Mouse (Mus musculus) CH12.LX (cell line): ENCODE data around the gene Kcnip3. TPM values are rescaled to one million over a fixed set of nuclear protein-coding genes. Genes with fewer than 3 reads are reported as not detected.

Experiments
- DNase-seq: peaks from one replicate; pipeline ENCODE4 v3.0.0-alpha.2; 2013; ENCODE audit errors: extremely low read depth
- H3K27ac ChIP-seq: 2 replicates; pipeline ENCODE4 v1.5.1; 2012; ENCODE audit warnings: low read depth, mild to moderate bottlenecking, control low read depth, moderate library complexity; ENCODE audit not compliant: insufficient read depth
- H3K27me3 ChIP-seq: replicated peaks from 2 replicates; pipeline ENCODE3; 2012; ENCODE audit warnings: inconsistent platforms
- H3K36me3 ChIP-seq, 2 experiments: replicated peaks in 1 of 2; 2 replicates each; pipeline versions ENCODE3 to v1.6.1; 2012; ENCODE audit warnings: inconsistent platforms in 1 of 2, low read length in 1 of 2, mild to moderate bottlenecking in 1 of 2, mixed read lengths in 1 of 2, moderate library complexity in 1 of 2; ENCODE audit not compliant: control insufficient read depth in 1 of 2, insufficient read depth in 1 of 2
- H3K4me1 ChIP-seq, 2 experiments: 2 replicates each; pipeline ENCODE4 v1.6.1; 2012; ENCODE audit warnings: inconsistent platforms in 1 of 2, moderate library complexity in 1 of 2; ENCODE audit not compliant: insufficient read depth in 2 of 2, control insufficient read depth in 1 of 2
- H3K4me2 ChIP-seq: 2 replicates; pipeline ENCODE4 v1.6.1; 2012; ENCODE audit warnings: low read depth, mild to moderate bottlenecking, control low read depth; ENCODE audit not compliant: poor library complexity, insufficient read depth, severe bottlenecking
- H3K4me3 ChIP-seq, 3 experiments: fragments of 150-350 bp in 1 of 3; sonication (generic) in 1 of 3; replicated peaks in 1 of 3; 2 replicates each; pipeline versions ENCODE3 to v1.5.1; 2011 to 2012; ENCODE audit warnings: low read depth in 2 of 3, low read length in 2 of 3, mild to moderate bottlenecking in 2 of 3, moderate library complexity in 2 of 3, control low read depth in 1 of 3, improper control_type of control experiment in 1 of 3, inconsistent platforms in 1 of 3, mixed read lengths in 1 of 3; ENCODE audit not compliant: poor library complexity in 1 of 3
- H3K79me2 ChIP-seq: replicated peaks from 2 replicates; pipeline ENCODE4 v1.6.1; 2012; ENCODE audit warnings: mild to moderate bottlenecking, moderate library complexity; ENCODE audit not compliant: control insufficient read depth, poor library complexity, insufficient read depth, severe bottlenecking; ENCODE audit errors: extremely low read depth
- H3K9ac ChIP-seq: 2 replicates; pipeline ENCODE4 v1.6.1; 2012; ENCODE audit warnings: low read depth, mild to moderate bottlenecking, control low read depth, moderate library complexity; ENCODE audit not compliant: insufficient read depth
- H3K9me3 ChIP-seq: replicated peaks from 2 replicates; pipeline ENCODE3; 2012; ENCODE audit warnings: low read length, inconsistent platforms, mixed read lengths
- CHD1 ChIP-seq: IDR thresholded peaks from 2 replicates; pipeline ENCODE4 v1.6.1; 2012; ENCODE audit warnings: low read depth, low read length, improper control_type of control experiment, inconsistent platforms
- CHD2 ChIP-seq: IDR thresholded peaks from 2 replicates; pipeline ENCODE4 v1.6.1; 2011; ENCODE audit warnings: low read length, improper control_type of control experiment
- CTCF ChIP-seq, 2 experiments: IDR thresholded peaks in 1 of 2; conservative IDR thresholded peaks in 1 of 2; 2 replicates each; pipeline ENCODE4 v1.5.1; 2011 to 2012; ENCODE audit warnings: low read depth in 2 of 2, low read length in 2 of 2, improper control_type of control experiment in 1 of 2, inconsistent platforms in 1 of 2, mild to moderate bottlenecking in 1 of 2, moderate library complexity in 1 of 2
- ELF1 ChIP-seq: IDR thresholded peaks from 2 replicates; pipeline ENCODE4 v1.6.1; 2014; ENCODE audit warnings: low read depth, mild to moderate bottlenecking, inconsistent platforms, low read length, improper control_type of control experiment
- EP300 ChIP-seq: IDR thresholded peaks from 2 replicates; pipeline ENCODE4 v1.6.1; 2011; ENCODE audit warnings: low read length, improper control_type of control experiment
- GABPA ChIP-seq: IDR thresholded peaks from 2 replicates; pipeline ENCODE4 v1.6.1; 2012; ENCODE audit warnings: low read depth, low read length, improper control_type of control experiment, inconsistent platforms; ENCODE audit not compliant: insufficient replicate concordance
- HCFC1 ChIP-seq: IDR thresholded peaks from 2 replicates; pipeline ENCODE4 v1.6.1; 2012; ENCODE audit warnings: low read depth, mild to moderate bottlenecking, inconsistent platforms, low read length, improper control_type of control experiment
- IRF4 ChIP-seq: IDR thresholded peaks from 2 replicates; pipeline ENCODE4 v1.6.1; 2014; ENCODE audit warnings: low read depth, mild to moderate bottlenecking, inconsistent platforms, low read length, improper control_type of control experiment
- MAZ ChIP-seq: IDR thresholded peaks from 2 replicates; pipeline ENCODE4 v1.6.1; 2012; ENCODE audit warnings: low read depth, mild to moderate bottlenecking, inconsistent platforms, low read length, improper control_type of control experiment, moderate library complexity
- MXI1 ChIP-seq: IDR thresholded peaks from 2 replicates; pipeline ENCODE4 v1.6.1; 2011; ENCODE audit warnings: mild to moderate bottlenecking, low read depth, low read length, improper control_type of control experiment
- NELFE ChIP-seq: IDR thresholded peaks from 2 replicates; pipeline ENCODE4 v1.6.1; 2011; ENCODE audit warnings: low read depth, low read length, improper control_type of control experiment
- RCOR1 ChIP-seq: conservative IDR thresholded peaks from 2 replicates; pipeline ENCODE4 v1.6.1; 2012; ENCODE audit warnings: low read depth, mild to moderate bottlenecking, inconsistent platforms, low read length, improper control_type of control experiment
- SMC3 ChIP-seq: IDR thresholded peaks from 2 replicates; pipeline ENCODE4 v1.6.1; 2011; ENCODE audit warnings: low read depth, low read length, improper control_type of control experiment
- TBP ChIP-seq: conservative IDR thresholded peaks from 2 replicates; pipeline ENCODE4 v1.6.1; 2011; ENCODE audit warnings: low read depth, low read length, improper control_type of control experiment
- TCF12 ChIP-seq: IDR thresholded peaks from 2 replicates; pipeline ENCODE4 v1.6.1; 2014; ENCODE audit warnings: low read depth, mild to moderate bottlenecking, inconsistent platforms, low read length, improper control_type of control experiment
- UBTF ChIP-seq: IDR thresholded peaks from 2 replicates; pipeline ENCODE4 v1.6.1; 2012; ENCODE audit warnings: low read depth, mild to moderate bottlenecking, inconsistent platforms, low read length, improper control_type of control experiment, moderate library complexity
- USF1 ChIP-seq: IDR thresholded peaks from 2 replicates; pipeline ENCODE4 v1.6.1; 2014; ENCODE audit warnings: low read depth, mild to moderate bottlenecking, inconsistent platforms, low read length, improper control_type of control experiment
- USF2 ChIP-seq: conservative IDR thresholded peaks from 2 replicates; pipeline ENCODE4 v1.6.1; 2011; ENCODE audit warnings: low read depth, low read length, improper control_type of control experiment
- ZMIZ1 ChIP-seq: IDR thresholded peaks from 2 replicates; pipeline ENCODE4 v1.6.1; 2012; ENCODE audit warnings: low read depth, mild to moderate bottlenecking, inconsistent platforms, low read length, improper control_type of control experiment
- ZNF384 ChIP-seq: IDR thresholded peaks from 2 replicates; pipeline ENCODE4 v1.6.1; 2012; ENCODE audit warnings: low read depth, low read length, improper control_type of control experiment, inconsistent platforms
- dilution Hi-C: fragments of 300-500 bp; cut with MboI; formaldehyde crosslinking; loops from 2 replicates; pipeline ENCODE4 v1.14.3; 2020; ENCODE audit warnings: low sequenced_read_pairs; ENCODE audit not compliant: extremely low pct_unique_long_range_greater_than_20kb, extremely low pct_ligation_motif_present
- in situ Hi-C: fragments of 300-500 bp; cut with MboI; formaldehyde crosslinking; loops from 3 replicates; pipeline ENCODE4 v1.14.3; 2019; ENCODE audit warnings: low sequenced_read_pairs, low pct_ligation_motif_present, low pct_unique_long_range_greater_than_20kb, mixed read lengths
- polyA plus RNA-seq: library from polyadenylated mRNA; unstranded; fragments of >175 nt; gene quantifications from 2 replicates; pipeline ENCODE4 v1.2.1, GENCODE M21; 2012; ENCODE audit warnings: low read depth; ENCODE audit not compliant: insufficient read length
- total RNA-seq, 2 experiments: library from RNA; depleted of rRNA; stranded (reverse); fragments of 300-350 nt in 1 of 2; fragments of >200 nt in 1 of 2; gene quantifications; 2 replicates each; pipeline ENCODE4 v1.2.3; 2012 to 2014

The Kcnip3 gene
- total and polyA plus RNA-seq, 3 experiments = not detected

DNA sequence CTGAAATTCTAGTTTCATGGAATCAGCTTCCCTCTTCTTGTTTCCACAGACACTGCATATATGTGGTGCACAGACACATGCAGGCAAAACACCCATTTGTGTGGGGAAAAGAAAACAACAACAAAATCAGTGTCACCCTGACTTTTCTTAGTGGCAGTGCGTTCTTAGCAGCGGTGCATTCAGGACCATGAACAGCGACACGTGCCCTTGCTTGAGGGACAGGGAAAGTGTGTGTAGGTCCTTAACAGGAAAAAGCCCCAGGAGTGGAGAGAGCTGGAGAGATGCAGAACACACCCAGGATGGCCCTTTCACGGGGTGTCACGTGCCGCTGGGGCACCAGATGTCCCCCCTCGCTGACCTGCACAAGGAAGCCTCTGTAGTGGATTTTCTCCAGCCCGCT, 10.5 kb upstream of the Kcnip3 start:
- no peak overlapping the region for H3K9ac ChIP-seq
- no peaks in the 10 kb centered on the region; a peak in 1 of 4 replicates for H3K4me1 ChIP-seq
- H3K27me3 ChIP-seq = peaks cover 96% of the 10 kb centered on the region
- no peaks in the 10 kb centered on the region for H3K9me3 ChIP-seq
- H3K4me2 ChIP-seq = no peak overlapping the region
- dilution Hi-C loops = no loop called here
- no peaks in the 10 kb centered on the region for H3K79me2 ChIP-seq
- no peaks in the 10 kb centered on the region for H3K36me3 ChIP-seq
- no peak for DNase-seq
- TF ChIP-seq EP300 (no peak), ZNF384 (no peak), RCOR1 (no peak), CHD2 (no peak), UBTF (no peak), MAZ (no peak), HCFC1 (no peak), MXI1 (no peak), USF2 (no peak), ZMIZ1 (no peak), GABPA (no peak)
- TF ChIP-seq, all 38 proteins: peak for 0
- in situ Hi-C loops = no loop called here
- no peak overlapping the region for H3K27ac ChIP-seq
- H3K4me3 ChIP-seq = no peak overlapping the region

DNA sequence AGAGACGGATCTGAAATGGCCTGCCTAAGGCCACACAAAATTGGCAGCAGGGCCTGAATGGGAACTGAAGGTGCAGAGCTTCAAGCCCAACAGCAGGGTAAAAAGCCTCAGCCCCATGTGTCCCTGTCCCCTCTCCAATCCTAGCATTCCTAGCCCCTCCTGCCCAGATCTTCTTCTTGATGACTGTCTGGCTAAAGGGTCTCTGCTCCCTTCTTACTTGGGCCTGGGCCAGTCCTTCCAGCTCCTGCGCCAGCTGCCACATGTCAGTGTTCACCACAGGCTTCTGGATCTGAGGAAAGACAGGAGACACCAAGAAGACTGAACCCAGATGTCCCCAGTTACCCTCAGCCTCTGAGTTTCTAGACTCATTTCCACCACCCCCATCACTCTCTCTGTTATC, 9.7 kb upstream of the Kcnip3 start:
- H3K36me3 ChIP-seq = no peaks in the 10 kb centered on the region
- H3K27me3 ChIP-seq = peaks cover 95% of the 10 kb centered on the region
- no peak overlapping the region for H3K27ac ChIP-seq
- H3K4me2 ChIP-seq = no peak overlapping the region
- in situ Hi-C loops (no loop called here), dilution Hi-C loops (no loop called here)
- TF ChIP-seq TBP (no peak), ZMIZ1 (no peak), IRF4 (no peak), RCOR1 (no peak), CTCF (conservative IDR thresholded peaks at IDR 0.05 in 1 of 2, IDR thresholded peaks at IDR 0.05 in 1 of 2; ENCODE audit: low read depth in 2 of 2, low read length in 2 of 2) (no peak), USF1 (no peak), MAZ (no peak)
- H3K9ac ChIP-seq = no peak overlapping the region
- H3K4me1 ChIP-seq = no peaks in the 10 kb centered on the region; a peak in 1 of 4 replicates
- H3K4me3 ChIP-seq = no peak overlapping the region
- H3K9me3 ChIP-seq = no peaks in the 10 kb centered on the region
- H3K79me2 ChIP-seq = no peaks in the 10 kb centered on the region
- DNase-seq = no peak

DNA sequence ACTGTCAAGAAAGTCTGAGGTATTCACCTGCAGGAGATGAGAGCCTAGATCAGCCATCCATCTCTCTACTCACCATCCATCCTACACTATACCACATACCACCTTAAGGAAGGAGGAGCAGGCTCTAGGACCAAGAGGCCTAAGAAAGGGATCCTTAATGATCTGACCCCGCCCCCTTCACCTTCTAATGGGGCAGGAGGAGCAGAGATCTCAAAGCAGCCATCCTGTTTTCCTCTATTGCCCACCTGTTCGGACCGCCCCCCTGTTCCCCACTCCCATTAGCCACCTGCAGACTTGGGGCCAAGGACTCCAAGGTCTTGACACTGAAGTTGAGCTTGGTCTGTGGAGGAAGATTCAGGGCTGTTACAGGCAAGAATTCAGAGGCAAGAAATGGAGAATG, 8.5 kb upstream of the Kcnip3 start:
- Histone ChIP-seq H3K4me1 (no peaks in the 10 kb centered on the region; a peak in 1 of 4 replicates), H3K4me3 (no peak overlapping the region), H3K27ac (no peak overlapping the region), H3K4me2 (no peak overlapping the region), H3K27me3 (peaks cover 93% of the 10 kb centered on the region), H3K9ac (no peak overlapping the region), H3K79me2 (no peaks in the 10 kb centered on the region), H3K9me3 (no peaks in the 10 kb centered on the region), H3K36me3 (no peaks in the 10 kb centered on the region)
- dilution Hi-C loops (no loop called here), in situ Hi-C loops (no loop called here)
- DNase-seq = no peak
- no peak for TF ChIP-seq EP300
- TF ChIP-seq SMC3 = no peak
- TF ChIP-seq GABPA = no peak
- TF ChIP-seq TCF12 = no peak
- no peak for TF ChIP-seq ZMIZ1
- TF ChIP-seq ELF1 = no peak
- TF ChIP-seq MXI1 = no peak
- TF ChIP-seq CHD1 = no peak
- TF ChIP-seq NELFE = no peak
